Mouse (Mus musculus) liver (tissue): Measurements from ENCODE around the gene Gpc6.

Experiments
- DNase-seq: peaks from one replicate; pipeline ENCODE4 v3.0.0-alpha.2; 2020; ENCODE audit warnings: mixed read lengths

Gpc6 gene

DNA sequence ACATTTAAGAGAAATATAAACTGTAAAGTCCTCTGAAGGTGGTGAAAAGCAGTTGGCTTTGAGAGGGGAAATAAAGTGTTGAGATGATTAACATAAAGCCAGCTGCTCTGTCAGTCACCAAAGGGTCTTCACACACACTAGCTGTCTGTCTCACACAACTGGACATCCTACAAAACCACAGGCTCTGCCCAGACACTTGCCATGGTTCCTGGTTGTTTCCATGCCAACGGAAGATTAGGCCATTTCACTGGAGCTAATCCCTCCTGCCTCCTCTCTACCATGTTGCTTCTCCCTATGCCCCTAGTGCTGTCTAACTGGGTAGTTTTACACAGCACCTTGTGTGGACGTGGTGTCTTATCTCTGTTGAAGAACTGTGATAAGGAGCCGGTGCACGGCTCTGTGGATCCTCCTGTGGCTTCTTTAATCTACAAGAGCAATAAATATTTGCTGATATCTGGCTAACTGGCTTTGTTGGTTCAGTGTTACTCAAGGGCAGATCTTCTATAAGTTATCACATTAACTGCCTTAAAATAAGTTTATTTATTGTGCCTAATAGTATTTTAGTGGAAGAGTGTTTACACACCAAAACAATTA lies 562.1 kb downstream of the Gpc6 start:
- DNase-seq = no peak

DNA sequence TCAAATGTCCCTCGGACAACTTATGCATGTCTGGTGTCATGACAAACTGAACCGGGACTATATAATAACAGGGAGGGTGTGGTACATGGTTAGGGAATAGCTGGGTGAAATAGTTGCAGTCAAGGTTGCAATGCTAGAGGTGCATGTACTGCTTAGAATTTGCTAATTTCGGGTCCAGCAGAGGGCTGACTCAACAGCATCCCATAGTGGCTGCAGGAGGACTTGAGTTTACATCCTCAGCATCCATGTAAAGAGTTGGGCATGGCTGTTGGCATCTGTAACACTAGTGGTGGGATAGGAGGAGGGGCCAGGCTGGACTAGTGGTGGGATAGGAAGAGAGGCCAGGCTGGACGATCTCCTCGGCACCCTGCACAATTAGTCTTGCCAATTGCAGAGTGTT lies 565.4 kb downstream of the Gpc6 start:
- no peak for DNase-seq

DNA sequence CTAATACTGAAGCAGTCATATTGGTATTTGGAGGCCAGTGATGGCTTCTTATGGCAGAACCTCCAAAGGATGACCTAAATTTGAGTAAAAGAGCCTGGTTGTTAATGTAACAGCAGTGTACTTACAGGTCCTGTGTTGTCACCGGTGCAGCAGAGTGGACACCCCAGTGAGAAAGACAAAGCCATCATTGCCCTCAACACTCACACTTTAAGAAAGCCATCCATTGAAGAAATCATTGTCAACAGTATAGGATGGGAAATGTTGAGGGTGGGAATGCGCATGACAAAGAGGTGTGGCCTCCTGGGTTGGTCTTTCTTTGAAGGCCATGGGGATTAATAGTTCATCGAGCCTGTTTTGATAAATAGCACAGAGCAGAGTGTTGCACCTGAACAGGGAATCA lies 570.0 kb downstream of the Gpc6 start:
- DNase-seq = no peak

DNA sequence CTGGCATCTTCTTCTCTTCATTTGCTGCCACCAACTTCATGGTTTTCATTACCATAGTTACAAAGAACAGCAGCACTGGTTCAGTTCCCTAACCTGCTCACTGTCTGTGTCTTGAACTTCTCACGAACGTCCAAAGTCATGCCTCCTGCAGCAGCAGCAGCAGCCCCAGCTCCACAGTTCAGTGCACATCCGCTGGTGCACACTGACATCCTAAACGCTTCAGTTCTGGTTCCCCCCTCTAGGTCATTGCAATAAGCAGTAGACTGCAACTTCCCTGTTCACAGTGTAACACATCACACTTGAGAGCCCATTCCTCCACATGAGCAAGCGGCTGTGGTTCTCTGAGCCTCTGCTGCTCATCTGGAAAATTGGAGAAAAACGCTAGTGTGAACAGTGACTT lies 573.7 kb downstream of the Gpc6 start:
- DNase-seq = no peak

DNA sequence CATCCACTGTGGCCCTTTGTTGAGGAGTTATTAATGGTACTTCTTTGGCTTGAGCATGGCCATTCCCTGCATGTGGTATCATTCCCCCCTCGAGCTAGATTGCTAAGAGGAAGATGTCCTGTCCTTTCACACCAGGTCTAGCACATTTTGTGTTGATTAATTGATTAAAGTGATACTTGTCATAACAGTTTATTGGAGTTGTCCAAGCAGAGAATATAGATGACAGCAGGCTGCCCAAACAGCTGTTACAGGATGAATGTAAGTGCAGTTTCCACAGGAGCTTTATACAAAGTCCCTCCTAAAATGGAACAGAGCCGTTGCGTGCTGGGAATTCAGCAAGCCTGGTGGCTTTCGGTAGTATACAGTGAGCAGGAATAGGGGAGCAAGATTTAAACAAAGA lies 574.2 kb downstream of the Gpc6 start:
- no peak for DNase-seq

DNA sequence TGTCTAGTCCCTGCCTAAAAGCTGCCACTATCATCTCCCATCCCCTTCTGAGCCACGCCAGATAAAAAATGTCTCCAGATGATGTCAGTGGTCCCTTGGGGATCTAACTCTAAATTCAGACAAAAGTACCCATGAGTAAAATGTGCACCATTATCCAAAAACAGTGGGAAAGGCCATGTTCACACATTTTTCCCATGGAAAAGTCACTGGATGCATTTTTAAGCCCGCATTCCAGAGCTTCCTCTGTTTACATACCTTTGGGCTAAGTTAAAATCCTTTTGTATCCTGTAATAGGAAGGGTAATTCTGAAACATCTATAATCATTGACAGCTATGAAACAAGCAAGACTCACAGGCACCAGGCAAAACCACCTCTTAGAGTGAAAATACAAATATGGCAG lies 589.7 kb downstream of the Gpc6 start:
- no peak for DNase-seq

DNA sequence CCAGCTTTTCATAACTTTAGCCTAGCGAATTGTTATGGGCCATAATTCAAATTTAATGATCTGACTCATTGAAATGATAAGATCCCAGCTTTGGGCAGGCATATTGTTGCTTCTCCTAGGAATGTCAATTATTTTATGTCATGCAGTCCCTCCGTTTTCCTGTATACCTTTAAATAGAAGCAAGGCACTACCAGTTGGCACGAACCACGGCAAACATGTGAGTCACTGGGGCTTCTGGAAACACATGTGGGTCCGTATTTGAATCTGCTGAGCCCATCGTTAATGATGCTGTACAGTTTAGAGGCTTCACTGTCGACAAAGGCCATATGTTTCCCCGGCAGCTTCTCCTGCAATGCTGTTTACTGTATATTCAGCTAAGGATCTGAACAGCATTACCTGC lies 594.5 kb downstream of the Gpc6 start:
- DNase-seq = no peak

DNA sequence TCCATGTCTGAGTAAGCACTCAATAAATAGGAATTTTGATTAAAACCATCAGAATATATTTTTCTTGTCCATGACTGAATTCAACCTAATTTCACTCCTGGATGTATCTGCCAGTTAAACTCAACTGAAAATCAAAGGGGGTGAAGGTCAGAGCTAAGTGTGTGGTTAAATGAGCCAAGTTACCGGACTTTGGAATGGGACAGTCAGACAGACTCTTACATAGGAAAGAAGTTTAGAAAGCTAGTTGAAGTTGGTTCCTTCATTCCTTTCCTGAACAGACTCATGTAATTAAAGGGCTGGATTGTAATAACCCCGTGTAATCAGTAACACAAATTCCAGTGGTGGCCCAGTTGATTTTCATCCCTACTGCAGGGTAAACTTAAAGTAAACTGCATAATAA lies 595.6 kb downstream of the Gpc6 start:
- DNase-seq = no peak

DNA sequence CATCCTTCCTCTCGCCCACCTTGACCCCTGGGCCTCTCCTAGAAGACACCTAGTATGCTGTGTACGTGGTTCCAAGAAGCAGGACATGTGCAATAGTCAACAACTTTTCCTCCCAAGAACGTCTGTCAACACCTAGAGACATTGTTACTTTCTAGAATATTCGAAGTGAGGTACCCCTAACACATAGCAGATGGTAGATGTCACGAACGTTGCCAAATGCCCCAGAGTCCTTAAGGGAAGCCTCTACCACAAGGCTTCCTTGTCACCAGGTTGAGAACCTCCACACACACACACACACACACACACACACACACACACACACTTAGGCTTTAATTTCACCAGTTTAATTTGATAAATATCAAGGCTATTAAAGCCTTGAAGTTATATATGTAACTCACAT lies 600.0 kb downstream of the Gpc6 start:
- no peak for DNase-seq

DNA sequence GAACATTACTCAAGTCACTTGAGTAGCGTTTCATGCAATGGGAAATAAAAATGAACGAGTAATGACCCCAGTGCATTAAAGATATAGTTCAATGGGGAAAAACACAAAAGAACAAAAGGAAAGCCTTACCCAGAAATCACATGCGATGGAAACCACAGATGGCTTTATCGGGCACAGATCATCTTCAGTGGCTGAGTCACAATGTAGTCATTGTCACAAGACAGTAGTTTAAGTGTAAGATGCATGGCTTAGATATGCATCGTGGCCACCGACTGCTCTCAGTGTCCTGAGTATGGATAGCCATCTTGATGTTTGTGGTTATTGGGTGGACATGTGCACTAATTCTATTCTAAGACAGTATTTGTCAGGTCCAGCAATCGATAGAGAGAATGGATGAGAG lies 601.9 kb downstream of the Gpc6 start:
- DNase-seq = no peak

DNA sequence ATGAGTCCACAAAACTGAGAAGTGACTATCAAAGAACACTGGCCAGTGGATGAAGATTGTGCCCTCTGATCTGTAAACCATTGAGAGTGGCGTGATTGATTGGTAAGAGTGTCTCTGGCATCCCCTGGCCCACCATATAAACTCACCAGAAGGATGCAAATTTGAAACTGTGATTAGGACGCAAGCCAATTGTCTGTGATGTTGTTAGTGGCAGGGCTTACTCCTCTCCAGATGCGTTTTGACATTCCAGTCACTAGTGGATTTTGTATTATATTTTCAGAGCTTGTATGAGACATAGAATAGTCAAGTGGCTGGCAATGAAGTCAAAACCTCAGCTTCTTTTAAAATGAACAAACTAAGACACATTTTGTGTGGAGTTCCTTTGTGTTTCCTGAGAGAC lies 604.3 kb downstream of the Gpc6 start:
- DNase-seq = no peak

DNA sequence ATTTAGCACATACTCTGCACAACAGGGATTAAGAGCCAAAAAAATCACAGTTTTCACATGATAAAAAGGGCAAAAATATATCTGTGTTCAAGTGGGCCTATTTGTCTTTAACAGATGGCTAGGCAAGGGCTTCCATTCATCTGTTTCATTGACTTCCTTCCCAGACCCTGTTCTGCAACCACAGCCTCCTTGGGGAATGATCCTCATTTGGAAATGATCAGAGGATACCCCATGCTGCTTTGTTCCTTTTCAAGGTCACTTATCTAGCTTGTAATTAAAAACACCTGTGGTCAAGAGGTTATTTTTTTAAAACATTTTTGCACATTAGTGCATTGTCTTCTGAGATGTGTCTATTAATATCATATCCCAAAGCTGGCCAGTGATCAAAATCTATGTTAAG lies 627.7 kb downstream of the Gpc6 start:
- DNase-seq = no peak

DNA sequence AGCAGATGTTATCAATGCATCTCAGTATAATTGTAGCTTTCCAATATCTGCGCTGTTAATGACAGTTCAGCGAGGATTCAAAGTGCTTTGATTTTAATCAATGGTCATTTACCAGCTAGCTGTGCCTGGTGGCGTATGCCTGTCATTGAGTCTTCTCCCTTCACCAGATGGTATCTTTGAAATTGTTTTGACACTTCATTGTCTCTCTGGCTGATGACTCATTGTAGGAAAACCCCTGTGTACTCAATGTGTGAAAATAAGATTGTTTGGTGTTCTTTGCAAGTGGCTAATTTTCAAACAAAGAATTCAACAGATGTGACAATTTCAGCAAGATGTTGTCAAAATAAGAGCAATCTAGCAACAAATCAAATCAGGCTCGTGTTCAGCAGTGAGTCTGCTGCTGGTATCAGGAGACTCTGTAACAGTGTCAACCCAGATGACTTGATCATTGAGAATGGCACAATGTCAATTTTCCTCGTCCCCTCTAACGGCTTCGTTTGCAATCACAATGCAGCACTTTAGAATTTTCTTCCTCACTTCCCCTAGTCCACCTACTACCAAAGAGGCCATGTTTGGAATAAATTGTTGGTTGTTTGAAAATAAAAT lies 631.7 kb downstream of the Gpc6 start:
- DNase-seq = no peak

DNA sequence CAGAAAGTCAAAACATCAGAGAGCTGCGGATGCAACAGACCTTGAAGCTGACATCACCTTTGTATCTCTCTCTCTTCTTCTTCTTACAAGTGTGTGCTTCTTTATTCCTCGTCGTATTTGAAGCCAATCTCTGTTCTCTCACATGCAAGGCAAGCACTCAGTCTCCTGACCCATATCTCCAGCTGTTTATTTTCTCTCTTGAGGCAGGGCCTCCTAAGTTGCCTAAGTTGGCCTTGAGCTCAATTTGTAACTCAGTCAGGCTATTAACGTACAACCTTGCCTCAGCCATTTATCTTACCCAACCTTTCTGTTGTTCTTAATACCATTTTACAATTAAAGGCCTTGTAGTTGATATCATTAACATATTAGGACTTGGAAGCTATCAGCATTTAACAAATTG lies 637.0 kb downstream of the Gpc6 start:
- no peak for DNase-seq

DNA sequence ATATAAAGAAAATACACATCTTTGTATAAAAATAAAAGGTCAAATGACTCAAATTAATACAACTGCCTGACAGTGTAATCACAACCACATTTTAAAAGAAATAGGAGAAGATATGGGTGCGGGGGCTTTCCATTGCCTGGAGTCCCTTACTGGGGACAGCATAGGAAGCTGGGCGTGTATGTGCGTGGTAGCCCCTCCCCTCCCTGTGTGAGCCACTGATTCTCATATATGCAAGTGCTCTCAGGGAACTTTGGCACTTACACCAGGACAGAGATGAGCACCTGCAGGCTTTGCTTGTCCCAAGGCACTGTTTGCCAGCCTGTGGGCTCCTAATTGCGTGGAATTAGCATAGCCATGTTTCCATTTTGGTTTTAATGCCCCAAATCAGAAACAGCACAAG lies 644.2 kb downstream of the Gpc6 start:
- no peak for DNase-seq

DNA sequence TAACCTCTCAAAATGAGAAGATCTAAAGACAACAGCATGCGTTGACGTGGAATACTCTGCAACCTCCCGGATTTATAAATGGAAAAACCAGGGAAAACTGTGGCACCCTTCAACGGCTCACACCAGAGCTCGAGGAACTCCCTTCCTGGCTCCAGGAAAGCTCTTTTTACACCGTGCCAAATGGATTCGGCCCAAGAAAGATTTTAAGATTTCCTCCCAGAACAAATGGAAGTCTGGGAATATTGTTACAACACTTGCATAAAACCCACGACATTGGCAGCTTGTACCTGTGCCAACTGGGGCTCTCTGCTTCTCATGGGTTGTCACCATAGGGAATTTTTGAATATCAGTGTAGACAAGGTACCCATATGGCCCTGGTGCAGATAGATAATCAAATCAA lies 647.1 kb downstream of the Gpc6 start:
- DNase-seq = no peak

DNA sequence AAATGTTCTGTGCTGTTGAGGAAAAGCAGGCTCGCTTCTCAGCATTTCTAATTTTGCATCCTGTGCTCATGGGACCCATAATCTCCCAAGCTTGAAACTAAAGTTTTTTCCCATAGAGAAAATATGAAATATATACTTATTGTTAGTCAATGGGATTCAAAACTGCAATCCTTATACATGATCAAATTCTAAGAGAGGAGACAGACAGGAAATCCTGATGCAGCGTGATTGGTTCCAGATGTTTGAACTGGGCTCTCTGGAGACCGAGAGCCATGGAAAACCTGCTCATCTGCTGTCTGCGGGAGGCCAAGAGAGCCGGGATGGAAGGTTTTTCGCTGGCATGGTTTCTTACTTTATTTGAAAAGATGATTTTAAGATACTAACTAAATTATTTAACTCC lies 649.1 kb downstream of the Gpc6 start:
- no peak for DNase-seq

DNA sequence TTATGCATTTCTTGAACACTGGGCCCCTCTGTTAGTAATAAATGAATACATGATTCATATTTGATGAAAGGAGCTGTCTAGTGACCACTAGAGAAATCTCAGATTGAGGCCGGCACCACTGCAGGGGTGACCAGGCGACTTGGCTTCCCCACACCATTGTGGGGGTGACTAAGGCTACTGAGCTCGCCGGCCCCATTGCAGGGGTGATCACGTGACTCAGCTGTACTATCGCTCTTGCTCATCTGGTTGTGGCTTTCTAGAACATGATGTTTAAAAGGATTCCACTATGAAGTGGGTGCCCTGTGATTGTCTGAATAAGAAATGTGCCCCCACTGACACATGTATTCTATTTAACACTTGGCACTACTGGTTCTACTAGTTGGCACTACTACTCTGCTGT lies 656.6 kb downstream of the Gpc6 start:
- no peak for DNase-seq

DNA sequence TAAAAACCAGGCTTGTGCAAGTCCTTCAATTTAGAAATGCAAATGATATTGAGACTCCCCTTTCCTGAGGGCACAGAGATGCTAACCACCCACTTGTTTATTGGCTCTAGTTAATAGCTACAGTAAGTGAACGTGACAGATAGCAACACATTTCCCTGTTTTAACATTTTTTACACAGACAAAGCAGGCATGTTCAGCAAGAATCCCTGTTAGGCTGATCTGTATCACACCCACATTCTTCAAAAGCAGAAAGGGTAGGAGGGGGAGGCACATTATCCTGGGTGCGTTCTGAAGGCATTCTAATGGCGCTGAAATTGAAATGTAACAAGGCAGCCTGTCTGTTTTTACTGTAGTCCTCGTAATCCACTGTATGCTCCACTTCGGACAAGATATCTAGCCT lies 674.6 kb downstream of the Gpc6 start:
- no peak for DNase-seq

DNA sequence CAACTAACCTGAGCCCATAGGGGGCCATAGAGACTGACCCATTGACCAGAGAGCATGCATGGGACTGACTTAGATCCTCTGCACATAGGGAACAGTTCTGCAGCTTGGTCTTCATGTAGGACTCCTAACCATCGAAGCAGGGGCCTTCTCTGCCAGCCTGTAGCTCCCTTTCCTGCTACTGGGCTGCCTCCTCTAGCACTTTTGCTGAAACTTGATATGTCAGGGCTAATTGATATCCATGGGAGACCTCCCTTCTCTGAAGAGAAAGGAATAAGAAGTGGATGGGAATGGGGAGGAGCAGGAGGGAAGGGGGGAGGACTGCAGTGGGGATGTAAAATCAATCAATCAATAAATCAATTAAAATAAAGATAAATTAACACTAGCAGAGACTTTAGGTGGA lies 678.7 kb downstream of the Gpc6 start:
- no peak for DNase-seq

DNA sequence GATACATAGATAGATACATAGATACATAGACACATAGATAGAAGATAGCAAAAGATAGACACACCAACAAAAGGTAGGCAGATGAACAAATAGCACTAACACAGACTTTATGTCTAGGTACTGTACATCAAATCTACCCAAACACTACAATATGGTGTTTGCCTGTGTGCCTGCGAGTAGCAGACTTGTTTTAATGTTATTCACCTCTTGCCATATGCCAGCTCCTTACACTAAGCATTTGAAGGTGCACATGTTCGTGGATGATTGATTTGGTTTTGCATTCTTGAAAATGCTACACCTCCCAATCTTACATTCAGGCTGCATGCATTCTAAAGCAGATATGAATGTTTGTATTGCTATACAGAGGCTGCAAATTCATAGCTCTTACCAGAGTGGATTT lies 680.6 kb downstream of the Gpc6 start:
- no peak for DNase-seq

DNA sequence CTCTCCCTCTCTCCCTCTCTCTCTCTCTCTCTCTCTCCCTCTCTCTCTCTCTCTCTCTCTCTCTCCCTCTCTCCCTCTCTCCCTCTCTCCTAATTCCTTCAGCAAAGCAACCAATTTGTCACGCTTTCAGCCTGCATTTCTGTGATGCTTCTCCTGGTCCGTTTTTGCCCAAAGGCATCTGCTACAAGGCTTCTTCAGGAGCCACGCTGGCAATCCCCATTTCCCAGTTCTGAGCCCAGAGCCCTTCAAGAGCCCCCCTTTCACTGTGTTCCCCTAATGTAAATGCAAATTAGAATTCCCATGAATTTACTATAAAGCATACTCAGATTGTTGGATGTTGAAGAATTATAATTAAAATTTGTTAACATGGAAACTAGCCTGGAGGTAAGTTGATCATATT lies 686.0 kb downstream of the Gpc6 start:
- DNase-seq = no peak

DNA sequence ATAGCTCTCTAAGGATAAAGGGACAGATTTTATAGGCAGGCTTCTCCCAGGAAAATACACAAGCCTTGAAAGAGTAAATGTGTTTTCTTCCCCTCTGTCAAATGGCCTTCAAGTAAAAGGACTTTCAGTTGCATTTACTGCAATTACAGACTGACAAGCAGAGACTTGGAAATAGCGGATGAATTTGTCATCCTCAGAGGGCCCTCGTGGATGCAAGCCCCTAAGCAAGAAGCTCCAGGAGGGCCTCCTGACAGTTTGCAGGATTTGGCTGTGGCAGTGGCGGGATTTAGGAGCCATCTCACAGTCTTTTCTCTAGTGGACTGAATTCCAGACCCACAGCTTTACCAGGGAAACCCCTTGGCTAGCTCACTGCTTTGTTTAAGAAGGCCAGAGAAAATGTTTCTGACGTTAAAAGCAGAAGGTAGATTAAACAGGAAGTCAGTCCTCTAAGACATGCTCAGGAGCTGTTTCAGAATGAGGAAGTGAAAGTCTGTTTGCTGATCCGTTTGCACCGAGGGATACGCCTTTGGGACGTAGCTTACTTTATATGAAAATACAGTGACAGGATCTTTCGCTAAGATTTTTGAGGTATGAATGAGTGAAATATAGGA lies 700.1 kb downstream of the Gpc6 start:
- DNase-seq = no peak

DNA sequence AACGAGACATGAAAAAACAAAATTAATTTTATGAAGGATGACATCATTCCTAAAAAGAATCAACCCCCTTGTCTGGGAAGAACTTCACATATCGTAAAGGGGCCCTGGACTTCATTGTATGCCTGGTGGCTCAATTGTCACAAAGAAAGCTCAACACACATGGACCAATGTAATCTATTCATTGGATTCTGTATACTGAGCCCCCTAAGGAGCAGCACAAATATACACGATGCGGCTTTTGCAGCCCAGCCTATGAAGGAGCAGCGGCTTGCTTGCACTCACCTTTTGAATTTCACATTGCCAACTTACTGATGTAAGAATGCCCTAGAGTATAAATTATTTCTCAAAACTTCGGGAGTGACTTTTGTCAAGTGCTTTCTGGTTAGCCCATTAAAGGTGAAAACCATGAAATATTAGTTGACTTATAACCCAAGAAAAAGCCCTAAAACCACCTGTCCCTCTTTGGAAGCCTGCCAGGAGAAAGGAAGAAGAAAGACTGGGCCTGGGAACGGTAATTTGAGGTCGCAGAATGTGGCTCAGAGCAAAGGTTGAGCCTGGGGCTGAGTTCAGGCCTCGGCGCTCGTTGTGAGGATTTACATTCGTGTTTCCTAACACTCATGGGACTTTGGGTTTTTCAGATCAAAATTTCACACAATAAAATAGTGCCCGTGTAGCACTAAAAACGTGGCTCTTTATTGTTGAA lies 709.3 kb downstream of the Gpc6 start:
- DNase-seq = no peak
